Mouse (Mus musculus) kidney, adult 9 months (tissue): Measurements from ENCODE around the gene Cnn2.
"Not testable (repeated sequence)": the region's sequence is repeated elsewhere in the genome, so short reads cannot be mapped to it uniquely, and the experiment has no call there.

Experiments
- DNase-seq: peaks from one replicate; pipeline ENCODE4 v3.0.0; 2022

Gene Cnn2

GRCm38 (mm10) chr10:80020603-80021319 lies 32.4 kb downstream of the Cnn2 start:
- DNase-seq = no peak

DNA sequence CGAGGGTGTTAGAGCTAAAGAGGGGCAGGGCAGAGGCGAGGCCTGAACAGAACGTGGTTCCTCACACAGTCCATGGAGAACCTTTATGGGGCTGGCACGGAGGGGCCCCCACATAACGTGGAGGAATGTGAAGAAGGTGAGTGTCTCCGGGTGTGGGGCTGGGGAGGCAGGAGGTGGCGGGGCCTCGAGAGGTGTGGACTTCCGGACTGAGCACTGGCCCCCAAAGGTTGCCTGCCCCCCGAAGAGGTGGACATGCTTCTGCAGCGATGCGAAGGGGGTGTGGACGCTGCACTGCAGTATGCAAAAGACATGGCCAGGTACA lies 32.9 kb downstream of the Cnn2 start:
- DNase-seq = no peak

GRCm38 (mm10) chr10:80022164-80022563 lies 33.8 kb downstream of the Cnn2 start:
- no peak for DNase-seq

DNA sequence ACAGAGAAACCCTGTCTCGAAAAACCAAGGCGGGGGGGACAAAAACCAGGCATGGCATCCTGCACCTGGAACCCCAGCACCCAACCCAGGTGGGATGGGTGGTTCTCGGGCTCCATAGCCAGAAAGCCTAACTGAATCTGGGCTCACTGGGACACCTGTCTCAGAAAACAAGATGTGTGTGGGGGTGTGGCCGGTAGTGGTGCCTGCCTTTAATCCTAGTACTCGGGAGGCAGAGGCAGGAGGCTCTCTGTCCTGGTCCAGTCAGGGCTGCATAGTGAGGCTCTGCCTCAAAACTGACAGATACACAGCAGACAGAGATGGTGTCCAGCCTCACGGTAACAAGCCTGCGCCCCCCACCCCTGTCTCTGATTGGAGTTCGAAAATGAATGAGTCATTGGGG lies 34.4 kb downstream of the Cnn2 start:
- no peak for DNase-seq

GRCm38 (mm10) chr10:80023758-80024157 lies 35.4 kb downstream of the Cnn2 start:
- no peak for DNase-seq

DNA sequence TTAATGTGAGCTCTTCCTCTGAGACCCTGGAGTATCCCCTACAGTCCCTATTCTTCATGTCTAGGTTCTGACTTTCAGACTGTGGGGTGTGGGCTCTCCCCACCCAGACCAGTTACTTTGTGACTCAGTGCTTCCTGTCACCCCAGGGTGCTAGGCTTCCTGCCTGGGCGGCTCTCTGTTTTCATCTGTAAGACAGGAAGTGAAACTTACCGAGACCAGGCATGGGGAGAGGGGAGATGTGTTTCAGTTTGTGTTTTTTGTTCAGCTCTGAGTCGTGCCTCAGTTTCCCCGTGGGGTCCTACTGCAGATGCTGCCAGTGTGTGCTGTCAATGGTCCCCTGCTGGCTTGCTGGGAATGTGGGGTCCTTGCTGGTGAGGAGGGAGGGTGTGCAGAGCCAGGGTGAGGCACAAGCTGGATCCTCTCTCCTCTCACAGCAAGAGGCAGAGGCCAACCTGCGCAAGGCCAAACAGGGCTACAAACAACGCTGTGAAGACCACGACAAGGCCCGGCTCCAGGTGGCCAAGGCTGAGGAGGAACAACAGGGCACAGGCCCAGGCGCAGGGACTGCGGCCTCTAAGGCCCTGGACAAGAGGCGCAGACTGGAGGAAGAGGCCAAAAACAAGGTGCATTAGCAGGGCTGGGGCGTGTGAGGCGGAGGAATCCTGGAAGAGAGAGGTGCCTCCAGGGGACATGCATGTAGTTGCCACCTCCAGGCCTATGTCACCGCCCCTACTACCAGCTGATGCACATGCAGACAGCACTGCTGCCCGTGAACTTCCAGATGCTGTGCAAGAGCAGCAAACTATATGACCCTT lies 36.1 kb downstream of the Cnn2 start:
- DNase-seq = no peak

- no peak for DNase-seq
Measured at GRCm38 (mm10) chr10:80025044-80025347, 36.6 kb downstream of the Cnn2 start.

- DNase-seq = no peak
Measured at GRCm38 (mm10) chr10:80025463-80025862, 37.1 kb downstream of the Cnn2 start.

- DNase-seq = no peak
Measured at GRCm38 (mm10) chr10:80025889-80026288, 37.5 kb downstream of the Cnn2 start.

DNA sequence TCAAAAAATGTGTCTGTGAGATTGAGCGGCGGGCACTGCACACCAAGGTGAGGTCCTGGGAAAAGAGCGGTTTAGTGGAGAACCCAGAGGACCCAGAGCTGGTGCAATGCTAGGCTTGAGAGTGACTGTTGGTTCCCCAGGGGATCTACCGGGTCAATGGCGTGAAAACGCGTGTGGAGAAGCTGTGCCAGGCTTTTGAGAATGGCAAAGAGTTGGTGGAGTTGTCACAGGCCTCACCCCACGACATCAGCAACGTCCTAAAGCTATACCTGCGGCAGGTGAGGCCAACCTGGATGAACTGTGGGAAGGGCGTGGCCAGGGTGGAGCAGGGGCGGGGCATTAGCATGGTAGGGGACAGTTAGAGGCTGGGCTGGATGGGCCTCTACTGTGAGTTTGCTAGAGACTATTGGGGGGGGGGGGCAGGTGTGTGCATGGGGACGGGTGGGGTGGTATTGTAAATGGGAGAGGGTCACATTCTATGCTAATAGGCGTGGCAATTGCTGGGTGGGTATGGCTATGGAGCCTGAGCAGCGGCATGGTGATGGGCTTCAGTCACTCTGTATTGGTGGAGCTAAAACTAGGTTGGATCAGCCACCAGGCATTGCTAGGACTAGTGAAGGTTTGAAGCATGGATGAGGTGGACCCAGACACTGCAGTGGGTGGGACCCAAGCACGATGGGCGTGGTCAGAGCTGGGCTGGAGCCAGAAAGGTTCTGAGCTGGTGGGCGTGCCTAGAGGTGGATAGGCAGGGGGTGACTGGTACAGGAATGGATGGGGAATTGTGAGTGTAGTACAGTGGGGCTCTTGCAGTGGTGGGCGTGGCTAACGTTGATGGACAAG lies 39.5 kb downstream of the Cnn2 start:
- no peak for DNase-seq

DNA sequence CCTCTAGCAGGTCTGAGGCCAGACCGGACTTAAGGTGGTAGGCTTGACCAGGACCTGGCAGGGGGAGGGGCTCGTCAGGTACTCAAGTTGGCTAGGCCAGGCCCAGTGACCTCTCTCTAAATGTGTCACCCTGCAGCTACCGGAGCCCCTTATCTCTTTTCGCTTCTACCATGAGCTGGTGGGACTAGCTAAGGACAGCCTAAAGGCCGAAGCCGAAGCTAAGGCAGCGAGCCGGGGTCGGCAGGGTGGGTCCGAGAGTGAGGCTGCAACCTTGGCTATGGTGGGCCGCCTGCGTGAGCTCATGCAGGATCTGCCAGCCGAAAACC lies 40.1 kb downstream of the Cnn2 start:
- no peak for DNase-seq

DNA sequence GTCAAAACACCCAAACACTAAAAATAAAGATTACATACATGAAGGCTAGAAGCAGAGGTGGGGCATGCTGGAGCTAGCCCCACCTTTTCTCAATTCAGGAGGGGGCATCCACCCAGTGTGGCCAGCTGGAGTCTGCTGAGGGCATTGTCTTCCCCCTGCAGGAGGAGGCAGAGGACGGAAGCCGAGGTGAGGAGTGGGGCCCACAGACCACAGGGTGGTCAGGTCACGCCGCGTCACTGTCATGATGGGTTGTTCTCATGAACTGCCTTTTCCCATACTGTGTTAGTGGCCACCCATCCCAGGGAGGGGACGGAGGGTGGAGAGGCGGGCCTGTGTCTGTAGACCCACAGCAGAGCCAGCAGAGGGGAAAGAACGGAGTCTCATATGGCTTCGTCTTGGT lies 41.8 kb downstream of the Cnn2 start:
- DNase-seq = no peak

GRCm38 (mm10) chr10:80030736-80031135 lies 42.4 kb downstream of the Cnn2 start:
- no peak for DNase-seq

GRCm38 (mm10) chr10:80032799-80033480 lies 44.6 kb downstream of the Cnn2 start:
- DNase-seq = no peak

DNA sequence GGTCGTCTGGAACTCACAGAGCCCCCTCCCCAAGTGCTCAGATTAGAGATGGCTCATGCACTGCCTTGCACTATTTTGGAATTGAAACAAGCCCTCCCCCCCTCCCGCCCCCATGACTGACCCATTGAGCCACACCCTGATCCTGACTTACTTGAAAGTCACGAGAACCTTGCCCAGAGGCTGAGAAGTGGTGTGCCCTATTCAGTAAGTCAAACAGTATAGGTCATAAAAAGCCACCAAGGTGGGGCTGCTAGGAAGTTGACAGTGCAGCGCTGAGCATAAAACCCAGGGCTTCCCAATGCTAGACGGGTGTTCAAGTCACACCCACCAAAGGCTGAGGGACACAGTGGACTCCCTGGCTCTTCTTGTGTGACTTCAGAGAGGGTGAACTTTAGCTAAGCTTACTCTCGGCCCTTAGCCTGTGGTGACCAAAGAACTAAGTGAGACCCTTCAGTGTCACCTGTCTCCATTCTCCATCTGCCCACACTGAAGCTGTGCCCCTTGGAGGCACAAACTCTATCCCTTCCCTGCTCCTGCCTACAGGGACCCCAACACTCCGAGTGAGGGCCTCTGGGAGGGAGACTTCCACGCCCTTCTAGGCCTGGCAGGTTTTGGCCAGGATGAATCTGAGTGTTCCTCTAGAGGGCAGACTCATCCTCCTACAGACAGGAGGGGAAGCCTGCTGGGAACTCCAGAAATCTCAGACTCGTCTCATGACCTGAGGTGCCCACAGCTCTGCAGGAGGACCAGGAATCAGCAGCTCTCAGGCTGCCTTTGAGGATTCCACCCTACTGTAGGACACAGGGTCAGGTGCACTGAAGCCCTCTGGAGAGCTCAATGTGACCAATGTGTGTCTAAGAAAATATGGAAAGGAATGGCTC lies 45.4 kb downstream of the Cnn2 start:
- peak; percentile 67 for DNase-seq

- DNase-seq = no peak
Measured at GRCm38 (mm10) chr10:80035148-80035547, 46.8 kb downstream of the Cnn2 start.

DNA sequence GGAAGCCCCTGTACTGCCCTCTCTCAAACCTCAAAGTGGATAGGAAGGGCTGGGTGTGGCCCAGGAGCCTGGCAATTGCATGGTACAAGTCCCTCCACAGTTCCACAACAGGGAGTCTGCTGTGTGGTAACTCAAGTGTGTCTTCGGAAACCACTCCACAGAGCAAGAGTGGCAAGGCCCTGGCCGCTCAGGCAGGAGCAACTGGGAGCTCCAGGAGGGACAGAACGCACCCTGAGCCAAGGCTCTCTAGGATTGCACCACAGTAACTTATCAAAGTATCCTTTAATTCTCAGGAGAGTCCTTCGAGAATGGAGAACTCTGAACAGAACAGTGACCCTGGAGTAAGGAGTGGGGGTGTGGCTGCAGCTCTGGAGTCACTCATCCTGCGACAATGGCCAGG lies 47.3 kb downstream of the Cnn2 start:
- DNase-seq = no peak

GRCm38 (mm10) chr10:80036832-80037231 lies 48.4 kb downstream of the Cnn2 start:
- DNase-seq = no peak

- DNase-seq = peak; percentile 99
Measured at GRCm38 (mm10) chr10:80039559-80039979, 51.2 kb downstream of the Cnn2 start, which contains the start of gene Polr2e. Gene Polr2e, minus strand, starts transcription at chr10:80039795.

- not testable (repeated sequence) for DNase-seq
Measured at GRCm38 (mm10) chr10:80041409-80042060, 53.2 kb downstream of the Cnn2 start.

GRCm38 (mm10) chr10:80044087-80044486 lies 55.7 kb downstream of the Cnn2 start:
- DNase-seq = no peak

DNA sequence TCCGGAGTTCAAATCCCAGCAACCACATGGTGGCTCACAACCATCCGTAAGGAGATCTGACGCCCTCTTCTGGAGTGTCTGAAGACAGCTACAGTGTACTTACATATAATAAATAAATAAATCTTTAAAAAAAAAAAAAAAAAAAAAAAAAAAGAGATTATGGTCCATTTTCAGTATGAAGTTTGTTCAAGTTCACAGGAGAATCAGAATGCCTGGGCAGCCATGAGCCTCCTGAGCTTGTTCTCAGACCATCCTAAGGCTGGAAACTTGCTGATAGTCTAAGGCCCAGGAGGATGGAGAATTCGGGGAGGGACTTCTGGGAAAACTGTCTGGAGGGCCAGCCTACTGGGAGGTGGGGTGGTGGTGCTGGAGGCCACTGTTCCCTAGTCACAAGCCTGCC lies 57.0 kb downstream of the Cnn2 start:
- DNase-seq = not testable (repeated sequence)
